Mouse (Mus musculus) hindbrain, embryonic 16.5 days (tissue): ENCODE data around the gene Tcp11l2. TPM values are rescaled to one million over a fixed set of nuclear protein-coding genes. Genes with fewer than 3 reads are reported as not detected.

Source experiments
- ATAC-seq: fragments of 200-750 bp; cut with Nextera tagmentation; 2 replicates; pipeline ENCODE4 v1.8.0; 2017; ENCODE audit warnings: moderate TSS enrichment, moderate library complexity
- H3K27ac ChIP-seq: fragments of 300-500 bp; sonication (generic); 2 replicates; pipeline ENCODE4 v1.5.1; 2014; ENCODE audit warnings: low read depth, mild to moderate bottlenecking, control low read depth, low read length, moderate library complexity
- H3K27me3 ChIP-seq: fragments of 300-500 bp; sonication (generic); replicated peaks from 2 replicates; pipeline ENCODE4 v1.6.1; 2014; ENCODE audit warnings: low read length; ENCODE audit not compliant: control insufficient read depth, insufficient read depth
- H3K36me3 ChIP-seq: fragments of 300-500 bp; sonication (generic); 2 replicates; pipeline ENCODE4 v1.6.1; 2014; ENCODE audit warnings: mild to moderate bottlenecking, low read length, moderate library complexity, mixed read lengths; ENCODE audit not compliant: control insufficient read depth, insufficient read depth
- H3K4me1 ChIP-seq: fragments of 300-500 bp; sonication (generic); 2 replicates; pipeline ENCODE4 v1.6.1; 2014; ENCODE audit warnings: low read depth, low read length; ENCODE audit not compliant: control insufficient read depth, insufficient read depth
- H3K4me2 ChIP-seq: fragments of 300-500 bp; sonication (generic); 2 replicates; pipeline ENCODE4 v1.6.1; 2014; ENCODE audit warnings: mild to moderate bottlenecking, low read length, control low read depth, moderate library complexity
- H3K4me3 ChIP-seq: fragments of 300-500 bp; sonication (generic); 2 replicates; pipeline ENCODE4 v1.5.1; 2014; ENCODE audit warnings: mild to moderate bottlenecking, low read length, control low read depth, moderate library complexity
- H3K9ac ChIP-seq: fragments of 300-500 bp; sonication (generic); 2 replicates; pipeline ENCODE4 v1.6.1; 2014; ENCODE audit warnings: low read depth, mild to moderate bottlenecking, control low read depth, low read length, moderate library complexity
- H3K9me3 ChIP-seq: fragments of 300-500 bp; sonication (generic); 2 replicates; pipeline ENCODE4 v1.6.1; 2014; ENCODE audit warnings: mild to moderate bottlenecking, low read length, moderate library complexity; ENCODE audit not compliant: control insufficient read depth
- WGBS: fragments of 180-500 bp; shearing (Covaris S2); extraction: QIAGEN DNeasy Blood & Tissue Kit; methylation state at CpG from one replicate; pipeline ENCODE4 v1.1.7; 2014; 5-methylcytosine and 5-hydroxymethylcytosine counted together
- polyA plus RNA-seq: library from polyadenylated mRNA; unstranded; fragments of >200 nt; fragmentation: Nextera tagmentation; extraction: Ambion mirVana; gene quantifications from 2 replicates; pipeline ENCODE4 v1.2.1, GENCODE M21; 2015

The Tcp11l2 gene
- polyA plus RNA-seq, 1 experiment from 2014 or later: 21.8 TPM

- Histone ChIP-seq H3K9ac (no peak overlapping the region), H3K4me3 (no peak overlapping the region), H3K27me3 (no peaks in the 10 kb centered on the region), H3K4me1 (no peaks in the 10 kb centered on the region), H3K36me3 (no peaks in the 10 kb centered on the region), H3K27ac (no peak overlapping the region), H3K9me3 (no peaks in the 10 kb centered on the region; the same call in none of the 2 replicates), H3K4me2 (no peak overlapping the region)
- no peak for ATAC-seq
- WGBS: 35% methylated on average over 6 of the region's 6 CpGs
These were observed 22.0 kb upstream of the Tcp11l2 start for GRCm38 (mm10) chr10:84554291-84555009.

- 78% methylated on average over 2 of the region's 2 CpGs for WGBS
- Histone ChIP-seq H3K36me3 (no peaks in the 10 kb centered on the region), H3K27ac (no peak overlapping the region), H3K4me2 (no peak overlapping the region), H3K9ac (no peak overlapping the region), H3K27me3 (no peaks in the 10 kb centered on the region), H3K4me3 (no peak overlapping the region), H3K4me1 (no peaks in the 10 kb centered on the region), H3K9me3 (no peaks in the 10 kb centered on the region; the same call in none of the 2 replicates)
- ATAC-seq: no peak
These were observed 20.3 kb upstream of the Tcp11l2 start for GRCm38 (mm10) chr10:84556120-84556519.

GRCm38 (mm10) chr10:84558511-84558910 is 17.9 kb upstream of the Tcp11l2 start:
- H3K27me3 ChIP-seq: no peaks in the 10 kb centered on the region
- no peaks in the 10 kb centered on the region; the same call in none of the 2 replicates for H3K9me3 ChIP-seq
- H3K4me1 ChIP-seq: no peaks in the 10 kb centered on the region
- no peak overlapping the region for H3K9ac ChIP-seq
- no peaks in the 10 kb centered on the region for H3K36me3 ChIP-seq
- ATAC-seq: no peak
- no peak overlapping the region for H3K27ac ChIP-seq
- no peak overlapping the region for H3K4me2 ChIP-seq
- 95% methylated on average over 1 of the region's 1 CpGs for WGBS
- H3K4me3 ChIP-seq: no peak overlapping the region

- Histone ChIP-seq H3K9ac (no peak overlapping the region), H3K36me3 (no peaks in the 10 kb centered on the region), H3K4me3 (no peak overlapping the region), H3K27me3 (no peaks in the 10 kb centered on the region), H3K4me1 (no peaks in the 10 kb centered on the region), H3K27ac (no peak overlapping the region), H3K9me3 (no peaks in the 10 kb centered on the region; the same call in none of the 2 replicates), H3K4me2 (no peak overlapping the region)
- no peak for ATAC-seq
- 93% methylated on average over 4 of the region's 4 CpGs for WGBS
These were observed 16.4 kb upstream of the Tcp11l2 start for GRCm38 (mm10) chr10:84559986-84560385.

- Histone ChIP-seq H3K4me3 (no peak overlapping the region), H3K27me3 (no peaks in the 10 kb centered on the region), H3K36me3 (no peaks in the 10 kb centered on the region), H3K9ac (no peak overlapping the region), H3K9me3 (no peaks in the 10 kb centered on the region; the same call in none of the 2 replicates), H3K27ac (no peak overlapping the region), H3K4me2 (no peak overlapping the region), H3K4me1 (no peaks in the 10 kb centered on the region)
- 70% methylated on average over 5 of the region's 5 CpGs for WGBS
- no peak for ATAC-seq
These were observed 14.3 kb upstream of the Tcp11l2 start for GRCm38 (mm10) chr10:84562121-84562520.

GRCm38 (mm10) chr10:84562567-84563554 is 13.6 kb upstream of the Tcp11l2 start:
- Histone ChIP-seq H3K4me3 (no peak overlapping the region), H3K9ac (no peak overlapping the region), H3K9me3 (no peaks in the 10 kb centered on the region; the same call in none of the 2 replicates), H3K36me3 (no peaks in the 10 kb centered on the region), H3K4me1 (no peaks in the 10 kb centered on the region), H3K4me2 (no peak overlapping the region), H3K27me3 (no peaks in the 10 kb centered on the region), H3K27ac (no peak overlapping the region)
- WGBS: 70% methylated on average over 13 of the region's 13 CpGs
- ATAC-seq: no peak

- H3K27ac ChIP-seq: no peak overlapping the region
- H3K4me3 ChIP-seq: no peak overlapping the region
- H3K9ac ChIP-seq: no peak overlapping the region
- H3K27me3 ChIP-seq: no peaks in the 10 kb centered on the region
- H3K36me3 ChIP-seq: no peaks in the 10 kb centered on the region
- no peak for ATAC-seq
- H3K4me2 ChIP-seq: no peak overlapping the region
- no peaks in the 10 kb centered on the region for H3K4me1 ChIP-seq
- H3K9me3 ChIP-seq: no peaks in the 10 kb centered on the region
- WGBS: 83% methylated on average over 8 of the region's 8 CpGs
These were observed 12.0 kb upstream of the Tcp11l2 start for GRCm38 (mm10) chr10:84564427-84564826.

GRCm38 (mm10) chr10:84571052-84571639 is 5.3 kb upstream of the Tcp11l2 start:
- no peak overlapping the region for H3K27ac ChIP-seq
- H3K4me2 ChIP-seq: no peak overlapping the region
- WGBS: 90% methylated on average over 10 of the region's 10 CpGs
- H3K4me1 ChIP-seq: no peaks in the 10 kb centered on the region
- H3K9me3 ChIP-seq: no peaks in the 10 kb centered on the region
- H3K36me3 ChIP-seq: no peaks in the 10 kb centered on the region
- no peak for ATAC-seq
- H3K27me3 ChIP-seq: no peaks in the 10 kb centered on the region
- H3K9ac ChIP-seq: no peak overlapping the region
- no peak overlapping the region for H3K4me3 ChIP-seq
